Mouse (Mus musculus): Measurements from ENCODE around the gene Uhrf1. TPM values are rescaled to one million over a fixed set of nuclear protein-coding genes. Genes with fewer than 3 reads are reported as not detected.
A peak's percentile ranks its signal among the peaks of the same experiment; 100 is the strongest.

Uhrf1 gene
- total and polyA plus RNA-seq, 3 experiments: 161 to 220 (median 184) TPM

- H3K9ac ChIP-seq (ENCODE audit: insufficient read depth, low read depth): peak overlapping the region; percentile 44
- peaks cover 40 to 50% of the 10 kb centered on the region in 2 experiments for H3K36me3 ChIP-seq (replicated peaks in 1 of 2; ENCODE audit: control insufficient read depth in 1 of 2, insufficient read depth in 1 of 2, low read length in 1 of 2)
- H3K4me3 ChIP-seq (replicated peaks in 1 of 3; ENCODE audit: low read depth in 2 of 3, low read length in 2 of 3, poor library complexity in 1 of 3): peak overlapping the region; percentile 73 to 81 (median 81)
- in situ Hi-C loops (cut with MboI; ENCODE audit: low pct_ligation_motif_present, low pct_unique_long_range_greater_than_20kb, low sequenced_read_pairs): no loop called here
- H3K27ac ChIP-seq (ENCODE audit: insufficient read depth, low read depth): no peak overlapping the region
- H3K4me2 ChIP-seq (ENCODE audit: insufficient read depth, low read depth, poor library complexity, severe bottlenecking): peak overlapping the region; percentile 63
- H3K79me2 ChIP-seq (replicated peaks; ENCODE audit: control insufficient read depth, extremely low read depth, insufficient read depth, poor library complexity, severe bottlenecking): peaks cover 47% of the 10 kb centered on the region
- no peak for DNase-seq (ENCODE audit: extremely low read depth)
- H3K27me3 ChIP-seq (replicated peaks): no peaks in the 10 kb centered on the region
- dilution Hi-C loops (cut with MboI; ENCODE audit: extremely low pct_ligation_motif_present, extremely low pct_unique_long_range_greater_than_20kb, low sequenced_read_pairs): no loop called here
- H3K4me1 ChIP-seq (ENCODE audit: control insufficient read depth in 1 of 2, insufficient read depth in 2 of 2): peaks cover 24 to 67% of the 10 kb centered on the region in 2 experiments
- no peak for TF ChIP-seq MEF2A (IDR thresholded peaks at IDR 0.05; ENCODE audit: borderline replicate concordance, low read depth, low read length)
- TF ChIP-seq MAZ (IDR thresholded peaks at IDR 0.05; ENCODE audit: low read depth, low read length): no peak
- TF ChIP-seq CHD2 (IDR thresholded peaks at IDR 0.05; ENCODE audit: low read length): no peak
- TF ChIP-seq ZKSCAN1 (IDR thresholded peaks at IDR 0.05; ENCODE audit: borderline replicate concordance, low read depth, low read length): no peak
- TF ChIP-seq NRF1 (IDR thresholded peaks at IDR 0.05; ENCODE audit: low read depth, low read length): no peak
- no peak for TF ChIP-seq CTCF (conservative IDR thresholded peaks at IDR 0.05 in 1 of 2, IDR thresholded peaks at IDR 0.05 in 1 of 2; ENCODE audit: low read depth in 2 of 2, low read length in 2 of 2)
- no peak for TF ChIP-seq MAX (IDR thresholded peaks at IDR 0.05; ENCODE audit: low read length)
- TF ChIP-seq USF2 (conservative IDR thresholded peaks at IDR 0.05; ENCODE audit: low read depth, low read length): no peak
- no peak for TF ChIP-seq POLR2A (IDR thresholded peaks at IDR 0.05; ENCODE audit: low read depth, low read length)
- TF ChIP-seq MYC (IDR thresholded peaks at IDR 0.05; ENCODE audit: low read depth, low read length): no peak
- TF ChIP-seq ZNF384 (IDR thresholded peaks at IDR 0.05; ENCODE audit: low read depth, low read length): no peak
- H3K9me3 ChIP-seq (replicated peaks; ENCODE audit: low read length): no peaks in the 10 kb centered on the region
These were observed 1.6 kb downstream of the Uhrf1 start for GRCm38 (mm10) chr17:56304718-56305117.

- Histone ChIP-seq H3K4me3 (replicated peaks in 1 of 3; ENCODE audit: low read depth in 2 of 3, low read length in 2 of 3, poor library complexity in 1 of 3) (peak overlapping the region; percentile 73 to 81 (median 81)), H3K9me3 (replicated peaks; ENCODE audit: low read length) (no peaks in the 10 kb centered on the region), H3K27me3 (replicated peaks) (no peaks in the 10 kb centered on the region), H3K4me1 (ENCODE audit: control insufficient read depth in 1 of 2, insufficient read depth in 2 of 2) (peaks cover 24 to 70% of the 10 kb centered on the region in 2 experiments), H3K9ac (ENCODE audit: insufficient read depth, low read depth) (peak overlapping the region; percentile 44), H3K79me2 (replicated peaks; ENCODE audit: control insufficient read depth, extremely low read depth, insufficient read depth, poor library complexity, severe bottlenecking) (peaks cover 49% of the 10 kb centered on the region), H3K36me3 (replicated peaks in 1 of 2; ENCODE audit: control insufficient read depth in 1 of 2, insufficient read depth in 1 of 2, low read length in 1 of 2) (peaks cover 42 to 53% of the 10 kb centered on the region in 2 experiments), H3K27ac (ENCODE audit: insufficient read depth, low read depth) (no peak overlapping the region), H3K4me2 (ENCODE audit: insufficient read depth, low read depth, poor library complexity, severe bottlenecking) (peak overlapping the region; percentile 63)
- no peak for TF ChIP-seq MAZ (IDR thresholded peaks at IDR 0.05; ENCODE audit: low read depth, low read length)
- TF ChIP-seq ZNF384 (IDR thresholded peaks at IDR 0.05; ENCODE audit: low read depth, low read length): no peak
- no peak for TF ChIP-seq PAX5 (IDR thresholded peaks at IDR 0.05; ENCODE audit: low read length)
- TF ChIP-seq JUN (IDR thresholded peaks at IDR 0.05; ENCODE audit: insufficient read depth, low read depth, low read length): no peak
- TF ChIP-seq CTCF (conservative IDR thresholded peaks at IDR 0.05 in 1 of 2, IDR thresholded peaks at IDR 0.05 in 1 of 2; ENCODE audit: low read depth in 2 of 2, low read length in 2 of 2): no peak
- TF ChIP-seq MXI1 (IDR thresholded peaks at IDR 0.05; ENCODE audit: low read depth, low read length): no peak
- no peak for TF ChIP-seq KAT2A (IDR thresholded peaks at IDR 0.05; ENCODE audit: insufficient replicate concordance, low read length)
- no peak for TF ChIP-seq ETS1 (conservative IDR thresholded peaks at IDR 0.05; ENCODE audit: low read depth, low read length)
- no peak for TF ChIP-seq BHLHE40 (IDR thresholded peaks at IDR 0.05; ENCODE audit: low read depth, low read length)
- no peak for TF ChIP-seq CHD2 (IDR thresholded peaks at IDR 0.05; ENCODE audit: low read length)
- TF ChIP-seq JUND (conservative IDR thresholded peaks at IDR 0.05; ENCODE audit: low read depth, low read length): no peak
- no peak for TF ChIP-seq E2F4 (IDR thresholded peaks at IDR 0.05; ENCODE audit: insufficient replicate concordance, low read depth, low read length)
- TF ChIP-seq RCOR1 (conservative IDR thresholded peaks at IDR 0.05; ENCODE audit: low read depth, low read length): no peak
- TF ChIP-seq HCFC1 (IDR thresholded peaks at IDR 0.05; ENCODE audit: low read depth, low read length): no peak
- TF ChIP-seq POLR2A (IDR thresholded peaks at IDR 0.05; ENCODE audit: low read depth, low read length): no peak
- TF ChIP-seq IRF4 (IDR thresholded peaks at IDR 0.05; ENCODE audit: low read depth, low read length): no peak
- TF ChIP-seq MAX (IDR thresholded peaks at IDR 0.05; ENCODE audit: low read length): no peak
- TF ChIP-seq SMC3 (IDR thresholded peaks at IDR 0.05; ENCODE audit: low read depth, low read length): no peak
- DNase-seq (ENCODE audit: extremely low read depth): no peak
- dilution Hi-C loops (cut with MboI; ENCODE audit: extremely low pct_ligation_motif_present, extremely low pct_unique_long_range_greater_than_20kb, low sequenced_read_pairs) (no loop called here), in situ Hi-C loops (cut with MboI; ENCODE audit: low pct_ligation_motif_present, low pct_unique_long_range_greater_than_20kb, low sequenced_read_pairs) (no loop called here)
These were observed 2.0 kb downstream of the Uhrf1 start for GRCm38 (mm10) chr17:56305156-56305555.
